Comparison of ENCODE assay signal across 8 mouse cellular contexts in the genomic region with DNA sequence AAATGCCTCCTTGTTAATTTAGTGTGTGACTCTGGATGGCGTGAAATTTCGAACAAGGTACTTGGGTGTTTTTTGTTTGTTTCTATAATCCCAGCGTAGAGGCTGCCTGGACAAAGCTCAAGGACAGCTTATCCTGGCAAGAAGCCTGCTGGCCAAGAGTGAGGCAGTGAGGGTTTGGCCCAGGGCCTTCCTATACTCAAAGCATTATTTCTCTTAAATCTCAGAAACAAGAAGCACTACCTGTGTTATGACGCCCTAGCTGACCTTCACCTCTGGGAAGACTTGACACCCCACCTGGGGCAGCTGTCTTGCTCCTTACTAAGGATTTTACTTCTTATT. TPM values are rescaled to one million over a fixed set of nuclear protein-coding genes. Genes with fewer than 3 reads are reported as not detected.
A peak's percentile ranks its signal among the peaks of the same experiment; 100 is the strongest.
DNase-seq lines count a peak whose midpoint lies in the region; ATAC-seq lines count a peak whose summit lies in the region.

No protein-coding gene starts in this region.

- no peaks in the 10 kb centered on the region for H3K27me3 ChIP-seq in heart, embryonic 10.5 days (ENCODE audit: insufficient read depth, poor library complexity, severe bottlenecking)
- H3K27me3 ChIP-seq in lung, embryonic 15.5 days, result no peaks in the 10 kb centered on the region

- whole genome bisulfite sequencing in heart, embryonic 10.5 days, result 56% methylated on average over 4 of the region's 4 CpGs
- WGBS in lung, embryonic 15.5 days, result 20% methylated on average over 4 of the region's 4 CpGs

- peak overlapping the region; percentile 78 for H3K4me3 ChIP-seq in heart, embryonic 10.5 days
- peak overlapping the region; percentile 56 for H3K4me3 ChIP-seq in lung, embryonic 15.5 days

- H3K9me3 ChIP-seq in heart, embryonic 10.5 days, result no peaks in the 10 kb centered on the region
- H3K9me3 ChIP-seq in lung, embryonic 15.5 days, result no peaks in the 10 kb centered on the region

- ATAC-seq in lung, embryonic 15.5 days (ENCODE audit: borderline replicate concordance, extremely low read depth, low FRiP score, low TSS enrichment), result no peak

- peak; percentile 29 for DNase-seq in thymus, postnatal 4 days
- DNase-seq in thymus, postnatal 10 days (ENCODE audit: low spot score in 2 of 2), result no peak
- peak; percentile 74 to 83 for DNase-seq in cerebellum, postnatal 36 days
- no peak for DNase-seq in heart, embryonic 10.5 days (ENCODE audit: low spot score)
- DNase-seq in kidney, adult 8-10 months, result peak; percentile 75 to 82
- peak; percentile 16 for DNase-seq in retina, embryonic 14.5 days (ENCODE audit: low spot score)
- DNase-seq in spleen, postnatal 14 days (ENCODE audit: low spot score in 2 of 2), result no peak

- peak overlapping the region; percentile 98 for H3K27ac ChIP-seq in heart, embryonic 10.5 days
- H3K27ac ChIP-seq in lung, embryonic 15.5 days, result peak overlapping the region; percentile 100

- peak overlapping the region; percentile 68 for H3K4me2 ChIP-seq in lung, embryonic 15.5 days

- H3K4me1 ChIP-seq in heart, embryonic 10.5 days, result peaks cover 11% of the 10 kb centered on the region; the same call in 1 of the 2 replicates
- H3K4me1 ChIP-seq in lung, embryonic 15.5 days, result peaks cover 14% of the 10 kb centered on the region

- H3K9ac ChIP-seq in lung, embryonic 15.5 days, result peak overlapping the region; percentile 74

- peaks cover 24% of the 10 kb centered on the region for H3K36me3 ChIP-seq in heart, embryonic 10.5 days
- peaks cover 33% of the 10 kb centered on the region for H3K36me3 ChIP-seq in lung, embryonic 15.5 days

RNA-seq across cellular contexts. Expression of gene Cflar, which starts 2.6 kb away (rescaled TPM):
- 31.5 and 31.6 TPM in 2 replicates for polyA plus RNA-seq in heart, embryonic 10.5 days (2016; fragmentation: Nextera tagmentation; extraction: Ambion mirVana)
- 41.0 and 44.2 TPM in 2 replicates for polyA plus RNA-seq in lung, embryonic 15.5 days (2015; fragmentation: Nextera tagmentation; extraction: Ambion mirVana)

RNA-seq across cellular contexts. Expression of gene Als2cr12, which starts 18.1 kb away (rescaled TPM):
- polyA plus RNA-seq in heart, embryonic 10.5 days (2016; fragmentation: Nextera tagmentation; extraction: Ambion mirVana), result not detected in 2 replicates
- polyA plus RNA-seq in lung, embryonic 15.5 days (2015; fragmentation: Nextera tagmentation; extraction: Ambion mirVana), result 0.10 TPM in 1 of 2 replicates, not detected in the other

Comparison
In these comparisons a context has a peak if more than half of its experiments do, and no peak if none do; other contexts are left out.
1. DNase-seq: peak in thymus, postnatal 4 days (single experiment), cerebellum, postnatal 36 days (2 of 2), kidney, adult 8-10 months (2 of 2) and retina, embryonic 14.5 days (single experiment); none in thymus, postnatal 10 days (0 of 2), heart, embryonic 10.5 days (single experiment) and spleen, postnatal 14 days (0 of 2).